Mouse (Mus musculus) forebrain, postnatal 0 days (tissue): ENCODE results near the gene Cct3. TPM values are rescaled to one million over a fixed set of nuclear protein-coding genes. Genes with fewer than 3 reads are reported as not detected.
"Not testable (repeated sequence)": the region's sequence is repeated elsewhere in the genome, so short reads cannot be mapped to it uniquely, and the experiment has no call there.

ENCODE experiments used
- ATAC-seq: fragments of 200-750 bp; cut with Nextera tagmentation; 2 replicates; pipeline ENCODE4 v1.8.0; 2017; ENCODE audit warnings: mild to moderate bottlenecking, moderate library complexity
- DNase-seq: peaks from one replicate; pipeline ENCODE4 v3.0.0-alpha.2; 2015
- H3K27ac ChIP-seq: fragments of 300-500 bp; sonication (generic); 2 replicates; pipeline ENCODE4 v1.5.1; 2014; ENCODE audit warnings: low read depth, mild to moderate bottlenecking, antibody characterized with exemption, low read length, moderate library complexity, mixed read lengths
- H3K27me3 ChIP-seq: fragments of 300-500 bp; sonication (generic); 2 replicates; pipeline ENCODE4 v1.6.1; 2014; ENCODE audit warnings: mild to moderate bottlenecking, low read length, mixed read lengths; ENCODE audit not compliant: insufficient read depth
- H3K36me3 ChIP-seq: fragments of 300-500 bp; sonication (generic); 2 replicates; pipeline ENCODE4 v1.6.1; 2014; ENCODE audit warnings: mild to moderate bottlenecking, moderate library complexity; ENCODE audit not compliant: insufficient read depth
- H3K4me1 ChIP-seq: fragments of 300-500 bp; sonication (generic); 2 replicates; pipeline ENCODE4 v1.6.1; 2014; ENCODE audit warnings: antibody characterized with exemption; ENCODE audit not compliant: insufficient read depth
- H3K4me2 ChIP-seq: fragments of 300-500 bp; sonication (generic); 2 replicates; pipeline ENCODE4 v1.6.1; 2014; ENCODE audit warnings: low read depth, mild to moderate bottlenecking, moderate library complexity
- H3K4me3 ChIP-seq: fragments of 300-500 bp; sonication (generic); 2 replicates; pipeline ENCODE4 v1.5.1; 2014; ENCODE audit warnings: low read depth, low read length, mixed read lengths
- H3K9ac ChIP-seq: fragments of 300-500 bp; sonication (generic); 2 replicates; pipeline ENCODE4 v1.6.1; 2014; ENCODE audit warnings: mild to moderate bottlenecking
- H3K9me3 ChIP-seq: fragments of 300-500 bp; sonication (generic); 2 replicates; pipeline ENCODE4 v1.6.1; 2016; ENCODE audit warnings: low read length
- CTCF ChIP-seq: sonication (generic); IDR thresholded peaks from 2 replicates; pipeline ENCODE4 v1.5.1; 2016; ENCODE audit warnings: antibody characterized with exemption, control low read depth, low read depth
- WGBS: fragments of 180-500 bp; shearing (Covaris S2); extraction: QIAGEN DNeasy Blood & Tissue Kit; methylation state at CpG from one replicate; pipeline ENCODE4 v1.1.7; 2014; 5-methylcytosine and 5-hydroxymethylcytosine counted together
- polyA plus RNA-seq: library from polyadenylated mRNA; unstranded; fragments of >200 nt; fragmentation: Nextera tagmentation; extraction: Ambion mirVana; gene quantifications from 2 replicates; pipeline ENCODE4 v1.2.1, GENCODE M21; 2015
- total RNA-seq: library from RNA; depleted of rRNA; stranded (reverse); fragments of >200 nt; gene quantifications from 2 replicates; pipeline ENCODE4 v1.2.3, GENCODE M21; 2014

The Cct3 gene
- total and polyA plus RNA-seq, 2 experiments from 2014 or later: 373 to 440 TPM

DNA sequence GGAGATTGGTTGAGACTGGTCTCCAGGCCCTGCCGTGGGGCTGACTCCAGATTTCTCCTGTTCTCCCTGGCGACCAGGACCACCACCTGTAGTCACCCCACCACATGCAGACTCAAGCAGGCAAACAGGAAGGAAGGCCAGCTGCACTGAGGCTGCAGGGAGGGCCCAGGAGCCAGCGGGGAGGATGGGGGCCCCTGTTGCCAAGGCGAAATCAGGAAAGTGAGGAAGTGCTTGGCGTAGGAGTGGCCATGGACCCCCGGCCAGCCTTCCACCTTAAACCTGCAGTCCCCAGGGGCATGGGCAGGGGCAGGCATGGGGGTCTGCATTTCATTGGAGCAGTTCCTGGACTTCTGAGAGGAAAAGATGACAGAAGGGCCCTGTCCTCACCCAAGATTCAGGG, 64.2 kb downstream of the Cct3 start:
- no peaks in the 10 kb centered on the region for H3K4me1 ChIP-seq
- TF ChIP-seq CTCF: no peak
- no peak overlapping the region for H3K4me3 ChIP-seq
- no peaks in the 10 kb centered on the region for H3K27me3 ChIP-seq
- H3K9me3 ChIP-seq: no peaks in the 10 kb centered on the region
- H3K27ac ChIP-seq: no peak overlapping the region
- H3K4me2 ChIP-seq: no peak overlapping the region
- H3K36me3 ChIP-seq: peaks cover 64% of the 10 kb centered on the region
- DNase-seq: no peak
- WGBS: 79% methylated on average over 6 of the region's 6 CpGs
- H3K9ac ChIP-seq: no peak overlapping the region
- ATAC-seq: no peak

DNA sequence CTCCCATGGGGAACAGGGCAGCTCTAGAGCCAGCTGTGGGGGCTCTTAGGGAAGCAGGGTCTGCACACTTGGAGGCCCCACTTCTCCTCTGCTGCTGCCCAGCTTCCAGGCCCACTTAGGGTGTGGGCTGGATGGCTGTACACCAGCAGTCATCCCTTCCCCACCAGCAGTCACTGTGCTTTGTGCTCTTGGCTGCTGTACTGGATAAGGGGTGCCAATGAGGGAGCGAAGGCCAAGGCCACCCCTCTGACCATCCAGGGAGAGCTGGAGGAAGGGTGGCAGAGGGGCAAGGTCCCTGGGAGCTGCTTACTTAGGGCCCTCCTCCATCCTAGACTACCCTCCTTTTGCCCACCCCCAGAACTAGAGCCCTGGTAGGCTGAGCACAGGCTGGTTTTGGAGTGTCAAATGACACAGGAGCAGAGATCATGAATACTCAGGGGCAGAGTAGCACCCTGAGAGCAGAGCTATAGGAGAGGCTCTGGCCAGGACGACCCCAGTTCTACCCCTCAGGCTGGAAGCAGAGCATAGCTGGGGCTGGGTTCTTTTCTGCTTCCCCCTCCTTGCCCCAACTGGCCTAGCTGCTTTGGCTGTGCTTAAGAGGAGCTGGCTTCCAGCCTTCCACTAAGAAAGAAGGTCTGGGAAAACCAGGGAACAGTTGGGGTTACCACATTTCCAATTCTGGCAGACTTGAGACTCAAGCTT, 64.8 kb downstream of the Cct3 start:
- DNase-seq: no peak
- no peaks in the 10 kb centered on the region for H3K9me3 ChIP-seq
- 0 out of 2 replicates have a peak overlapping the region, but pooled peaks have one; percentile 5 for H3K27ac ChIP-seq
- no peak for TF ChIP-seq CTCF
- no peak overlapping the region for H3K4me3 ChIP-seq
- H3K36me3 ChIP-seq: peaks cover 57% of the 10 kb centered on the region
- H3K4me2 ChIP-seq: no peak overlapping the region
- no peaks in the 10 kb centered on the region for H3K4me1 ChIP-seq
- WGBS: 85% methylated on average over 2 of the region's 2 CpGs
- ATAC-seq: peak; percentile 28
- no peaks in the 10 kb centered on the region for H3K27me3 ChIP-seq
- no peak overlapping the region for H3K9ac ChIP-seq

DNA sequence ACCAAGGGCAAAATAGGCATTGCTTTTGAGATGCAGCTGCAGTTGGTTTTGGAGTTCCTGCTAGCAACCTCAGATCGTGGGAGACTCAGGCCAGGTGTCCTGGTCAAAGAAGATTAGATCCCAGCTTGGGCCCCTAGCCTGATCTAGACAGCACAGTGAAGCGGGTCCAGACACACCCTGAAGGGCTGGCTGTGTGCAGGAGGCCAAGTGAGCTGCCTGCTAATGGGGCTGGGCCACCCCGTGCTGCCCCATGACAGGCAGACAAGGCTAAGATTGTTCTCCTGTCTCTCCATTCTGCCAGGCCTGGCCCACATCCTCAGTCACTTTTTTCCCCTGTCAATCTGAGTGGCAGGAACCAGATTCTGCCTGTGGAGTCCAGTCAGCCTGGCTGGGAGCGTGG, 66.8 kb downstream of the Cct3 start:
- Histone ChIP-seq H3K4me2 (no peak overlapping the region), H3K36me3 (peaks cover 39% of the 10 kb centered on the region), H3K27ac (no peak overlapping the region), H3K9me3 (no peaks in the 10 kb centered on the region), H3K9ac (no peak overlapping the region), H3K27me3 (no peaks in the 10 kb centered on the region), H3K4me1 (no peaks in the 10 kb centered on the region), H3K4me3 (no peak overlapping the region)
- DNase-seq: no peak
- WGBS: 42% methylated on average over 4 of the region's 4 CpGs
- peak; percentile 38 for ATAC-seq
- TF ChIP-seq CTCF: no peak

DNA sequence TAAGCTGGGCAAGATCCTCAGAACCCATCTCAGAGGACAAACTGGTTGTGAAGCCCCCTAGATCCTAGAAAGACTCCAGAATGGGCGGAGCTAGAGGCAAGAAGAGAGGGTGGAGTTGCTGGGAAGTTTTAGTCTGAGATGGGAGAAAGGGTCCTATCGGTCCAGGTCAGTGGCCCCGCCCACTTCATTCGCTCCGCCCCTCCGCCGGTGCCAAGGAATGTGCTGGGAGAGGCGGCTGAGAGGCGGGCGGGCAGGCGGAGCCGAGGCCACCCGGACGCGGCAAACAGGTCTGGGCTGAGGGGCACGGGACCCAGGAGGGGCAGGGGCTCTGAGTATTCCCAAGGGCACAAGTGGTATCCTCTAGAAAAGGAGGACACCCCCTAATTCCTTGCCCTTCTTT, 67.4 kb downstream of the Cct3 start, which contains the start of gene Paqr6:
Gene Paqr6, plus strand, starts transcription at position 248 of the 400 bp plus-strand sequence.
- H3K9me3 ChIP-seq: no peaks in the 10 kb centered on the region
- no peak within 1 kb of the TSS for H3K4me2 ChIP-seq
- ATAC-seq: no peak
- 3% methylated on average over 16 of the region's 16 CpGs for WGBS
- H3K9ac ChIP-seq: no peak within 1 kb of the TSS
- no peaks in the 10 kb centered on the region for H3K27me3 ChIP-seq
- H3K4me1 ChIP-seq: no peaks in the 10 kb centered on the region
- H3K36me3 ChIP-seq: peaks cover 33% of the 10 kb centered on the region
- no peak within 1 kb of the TSS for H3K4me3 ChIP-seq
- no peak within 1 kb of the TSS for H3K27ac ChIP-seq
- DNase-seq: no peak
- TF ChIP-seq CTCF: no peak

DNA sequence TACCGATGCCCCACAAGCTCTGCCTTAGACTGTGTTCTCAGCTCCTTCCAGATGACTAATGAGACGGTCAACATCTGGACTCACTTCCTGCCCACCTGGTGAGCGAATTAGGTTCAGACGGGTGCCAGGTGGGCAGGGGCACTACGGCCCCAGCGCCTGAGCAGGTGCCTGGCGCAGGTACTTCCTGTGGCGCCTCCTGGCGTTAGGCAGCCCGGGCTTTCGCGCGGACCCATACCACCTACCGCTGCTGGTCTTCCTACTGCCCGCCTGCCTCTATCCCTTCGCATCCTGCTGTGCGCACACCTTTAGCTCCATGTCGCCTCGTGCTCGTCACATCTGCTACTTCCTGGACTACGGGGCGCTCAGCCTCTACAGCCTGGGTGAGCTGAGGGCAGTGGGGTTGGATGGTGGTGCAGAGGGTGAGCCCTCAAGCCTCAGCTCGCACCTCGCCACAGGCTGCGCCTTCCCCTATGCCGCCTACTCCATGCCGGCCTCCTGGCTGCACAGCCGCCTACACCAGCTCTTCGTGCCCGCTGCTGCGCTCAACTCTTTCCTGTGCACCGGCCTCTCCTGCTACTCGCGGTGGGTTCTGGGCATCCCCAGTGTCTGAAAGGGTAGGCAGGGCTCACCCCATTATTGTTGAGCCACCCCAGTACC, 68.9 kb downstream of the Cct3 start:
- no peaks in the 10 kb centered on the region for H3K9me3 ChIP-seq
- H3K4me3 ChIP-seq: no peak overlapping the region
- no peak overlapping the region for H3K9ac ChIP-seq
- no peak for ATAC-seq
- WGBS: 45% methylated on average over 34 of the region's 34 CpGs
- no peaks in the 10 kb centered on the region for H3K27me3 ChIP-seq
- no peaks in the 10 kb centered on the region for H3K4me1 ChIP-seq
- no peak overlapping the region for H3K4me2 ChIP-seq
- DNase-seq: no peak
- H3K36me3 ChIP-seq: peaks cover 18% of the 10 kb centered on the region
- no peak for TF ChIP-seq CTCF
- H3K27ac ChIP-seq: no peak overlapping the region

DNA sequence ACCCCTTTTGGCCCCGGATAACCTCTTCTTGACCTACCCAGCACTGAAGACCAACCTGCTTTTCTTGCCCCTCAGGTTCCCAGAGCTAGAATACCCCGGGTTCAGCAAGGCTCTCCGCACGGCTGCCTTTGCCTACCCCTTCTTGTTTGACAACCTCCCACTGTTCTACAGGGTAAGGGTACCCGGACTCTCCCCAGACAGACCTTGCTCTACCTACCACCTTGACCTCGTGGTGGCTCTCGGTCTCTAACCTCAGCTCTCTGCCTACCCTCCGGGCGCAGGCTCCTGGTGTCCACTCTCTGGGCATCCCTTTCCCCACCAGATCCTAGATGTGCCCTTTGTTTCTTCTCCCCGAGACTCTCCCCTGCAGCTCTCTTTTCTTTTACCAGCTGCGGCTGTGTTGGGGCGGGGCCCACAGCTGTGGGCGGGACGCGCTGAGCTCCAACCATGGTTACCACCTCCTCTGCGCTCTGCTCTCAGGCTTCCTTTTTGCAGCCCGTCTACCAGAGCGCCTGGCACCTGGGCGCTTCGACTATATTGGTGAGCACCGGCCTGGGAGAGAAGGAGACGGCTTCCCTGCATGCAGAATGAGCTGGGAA, 70.0 kb downstream of the Cct3 start:
- Histone ChIP-seq H3K9ac (peak overlapping the region; percentile 35), H3K4me3 (0 out of 2 replicates have a peak overlapping the region, but pooled peaks have one; percentile 9), H3K4me2 (peak overlapping the region; percentile 30)
- H3K36me3 ChIP-seq, H3K27ac ChIP-seq, H3K9me3 ChIP-seq, H3K27me3 ChIP-seq, H3K4me1 ChIP-seq: not testable (repeated sequence)
- 1% methylated on average over 17 of the region's 22 CpGs for WGBS
- DNase-seq: peak; percentile 56
- peak; percentile 94 for ATAC-seq

DNA sequence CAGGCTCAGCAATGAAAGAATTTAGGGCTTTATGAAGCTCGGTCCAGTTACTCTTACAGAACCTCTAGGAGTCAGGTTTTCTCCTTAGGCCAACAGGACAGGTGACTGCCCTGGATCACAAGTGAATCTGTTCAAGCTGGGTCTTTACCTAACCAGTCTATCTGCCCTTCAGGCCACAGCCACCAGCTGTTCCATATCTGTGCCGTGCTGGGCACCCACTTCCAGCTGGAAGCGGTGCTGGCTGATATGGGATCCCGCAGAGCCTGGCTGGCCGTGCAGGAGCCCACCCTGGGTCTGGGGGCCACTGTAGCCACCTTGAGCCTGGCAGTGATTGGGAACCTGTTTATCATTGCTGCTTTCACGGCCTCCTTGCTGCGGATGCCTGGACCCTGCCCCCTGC, 70.6 kb downstream of the Cct3 start:
- not testable (repeated sequence) for H3K9ac ChIP-seq, DNase-seq, H3K4me3 ChIP-seq, ATAC-seq, H3K4me1 ChIP-seq, H3K27me3 ChIP-seq, H3K36me3 ChIP-seq, H3K9me3 ChIP-seq, H3K27ac ChIP-seq
- 52% methylated on average over 3 of the region's 7 CpGs for WGBS
- 0 out of 2 replicates have a peak overlapping the region, but pooled peaks have one; percentile 30 for H3K4me2 ChIP-seq

DNA sequence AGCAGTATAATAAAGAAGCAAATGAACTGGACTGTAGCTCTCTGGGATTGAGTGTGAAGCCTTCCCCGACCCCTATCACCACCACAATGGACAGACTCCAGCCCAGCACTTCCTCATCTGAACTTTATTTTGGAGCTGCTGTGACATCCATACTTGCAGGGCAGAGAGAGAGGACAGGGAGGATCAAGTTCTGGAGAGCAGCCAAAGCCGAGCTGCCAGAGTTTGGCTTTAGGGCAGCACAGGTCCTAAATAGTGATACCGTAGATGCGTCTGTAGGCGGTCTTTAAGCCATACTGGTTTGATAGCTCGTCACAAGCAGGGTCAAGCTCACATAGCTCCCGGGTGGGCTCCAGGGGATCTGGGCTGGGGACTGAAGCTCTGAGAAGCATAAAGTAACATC, 71.6 kb downstream of the Cct3 start:
- not testable (repeated sequence) for H3K9ac ChIP-seq, H3K4me3 ChIP-seq, H3K4me2 ChIP-seq, H3K4me1 ChIP-seq, H3K9me3 ChIP-seq, H3K36me3 ChIP-seq, ATAC-seq, DNase-seq, H3K27ac ChIP-seq, H3K27me3 ChIP-seq
- WGBS: 90% methylated on average over 7 of the region's 7 CpGs
